Mouse (Mus musculus): Measurements from ENCODE around the gene Fam228b.

- TF ChIP-seq NANOG (IDR thresholded peaks at IDR 0.05; ENCODE audit: borderline replicate concordance, low read length), result no peak
- no peak for TF ChIP-seq CTCF (conservative IDR thresholded peaks at IDR 0.05; ENCODE audit: low read length)
- TF ChIP-seq POU5F1 (IDR thresholded peaks at IDR 0.05; ENCODE audit: borderline replicate concordance, low read length), result no peak
These were observed 51.6 kb downstream of the Fam228b start for GRCm38 (mm10) chr12:4717417-4717816.

Data from E14TG2a.4 (cell line).